Mouse (Mus musculus): Measurements from ENCODE around the gene Mfsd2b.

Gene Mfsd2b

GRCm38 (mm10) chr12:4872983-4873477 is 1.1 kb downstream of the Mfsd2b start:
- DNase-seq, result no peak

DNA sequence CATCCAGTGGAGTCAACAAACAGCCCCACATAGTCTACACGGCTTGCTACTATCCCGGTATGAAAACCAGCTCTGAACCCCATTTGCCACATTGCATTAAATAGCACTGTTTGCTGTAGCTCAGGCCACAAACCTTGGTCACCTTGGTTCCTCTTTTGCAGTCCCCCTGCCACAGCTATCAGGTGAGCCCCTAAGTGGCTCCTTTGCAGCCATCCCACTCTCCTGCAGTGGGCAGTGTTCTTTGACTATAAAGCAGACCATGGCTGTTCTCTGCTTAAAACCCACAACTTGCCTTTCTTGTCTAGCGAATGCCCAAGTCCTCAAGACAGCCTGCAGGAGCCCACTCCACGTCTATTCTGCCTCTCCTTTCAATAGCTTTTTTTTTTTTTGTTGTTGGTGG is 1.9 kb downstream of the Mfsd2b start:
- DNase-seq, result no peak

GRCm38 (mm10) chr12:4871260-4871659 is 2.9 kb downstream of the Mfsd2b start:
- no peak for DNase-seq

GRCm38 (mm10) chr12:4868924-4869323 is 5.2 kb downstream of the Mfsd2b start:
- no peak for DNase-seq

DNA sequence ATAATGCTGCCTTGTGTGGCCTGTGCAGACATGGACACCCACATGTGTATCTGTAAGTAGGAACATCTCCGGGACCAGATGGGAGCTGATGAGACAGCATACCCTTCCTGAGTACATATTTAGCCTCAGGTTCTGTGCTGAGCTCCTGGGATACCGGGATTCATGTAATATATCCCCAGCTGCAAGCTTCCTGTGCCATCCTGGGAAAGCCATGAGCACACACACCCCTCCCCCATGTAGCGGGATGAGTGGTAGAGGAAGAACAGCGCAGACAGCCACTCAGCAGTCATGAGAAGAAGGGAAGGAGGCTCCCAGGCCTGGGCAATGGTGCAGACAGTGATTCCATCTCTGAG is 9.8 kb downstream of the Mfsd2b start:
- no peak for DNase-seq

GRCm38 (mm10) chr12:4863654-4864337 is 10.4 kb downstream of the Mfsd2b start:
- peak; percentile 59 for DNase-seq

DNA sequence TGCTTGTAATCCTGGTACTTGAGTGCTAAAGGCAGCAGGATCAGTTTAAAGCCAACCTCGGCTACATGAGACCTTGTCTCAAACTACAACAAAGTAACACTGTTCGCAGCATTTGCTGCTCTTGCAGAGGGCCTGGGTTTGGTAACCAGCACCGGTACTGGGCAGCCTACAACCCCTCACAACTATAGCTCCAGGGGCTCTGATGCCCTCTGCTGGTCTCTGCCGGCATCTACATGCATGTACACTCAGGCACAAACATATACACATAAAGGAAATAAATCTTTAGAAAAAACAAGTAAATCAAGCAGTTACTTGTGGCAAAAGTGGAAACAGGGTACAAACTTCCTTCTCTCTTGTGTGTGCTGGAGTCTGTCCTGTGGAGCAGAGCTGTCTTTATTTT is 11.5 kb downstream of the Mfsd2b start:
- no peak for DNase-seq

DNA sequence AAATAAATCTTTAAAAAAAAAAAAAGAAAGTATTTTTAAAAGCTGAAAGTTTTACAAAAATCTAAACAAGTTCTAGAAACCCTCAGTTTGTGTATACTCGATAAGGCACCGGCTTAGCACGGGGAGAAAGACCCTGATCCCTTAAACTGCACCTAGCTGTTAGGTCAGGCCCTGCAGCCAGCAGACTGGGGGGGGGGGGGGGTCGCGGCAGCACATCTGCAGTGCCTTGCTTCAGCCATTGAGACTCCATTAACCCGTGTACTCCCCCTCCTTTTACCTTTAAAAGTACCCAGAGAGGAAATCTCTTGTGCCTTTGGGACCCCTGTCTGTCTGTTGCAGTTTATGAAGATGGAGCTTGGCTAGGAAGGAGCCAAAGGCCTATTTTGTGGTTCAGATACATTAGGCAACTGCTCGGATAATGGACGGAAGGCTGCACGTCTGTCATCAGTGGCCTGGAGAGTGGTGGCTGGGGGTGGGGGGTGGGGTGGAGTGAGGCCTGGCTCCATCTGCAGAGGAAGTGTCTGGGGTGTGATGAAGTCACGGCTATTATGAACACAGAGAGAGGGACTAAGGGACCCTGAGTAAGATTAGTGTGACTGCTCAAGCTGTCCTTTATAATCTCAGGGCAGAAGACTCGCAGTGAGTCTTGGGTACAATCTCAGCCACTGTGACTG is 14.8 kb downstream of the Mfsd2b start:
- no peak for DNase-seq

DNA sequence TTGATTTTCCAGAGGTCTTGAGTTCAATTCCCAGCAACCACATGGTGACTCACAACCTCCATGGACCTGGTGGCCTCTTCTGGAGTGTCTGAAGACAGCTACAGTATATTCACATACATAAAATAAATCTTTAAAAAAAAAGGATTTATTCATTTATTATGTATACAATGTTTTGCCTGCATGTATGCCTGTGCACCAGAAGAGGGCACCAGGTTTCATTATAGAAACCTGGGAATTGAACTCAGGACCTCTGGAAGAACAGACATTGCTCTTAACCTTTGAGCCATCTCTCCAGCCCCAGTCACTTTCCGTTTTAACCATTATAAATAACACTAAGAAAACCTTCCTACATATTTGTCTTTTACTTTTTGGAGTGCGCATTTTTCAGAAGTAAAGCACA is 17.3 kb downstream of the Mfsd2b start:
- no peak for DNase-seq

DNA sequence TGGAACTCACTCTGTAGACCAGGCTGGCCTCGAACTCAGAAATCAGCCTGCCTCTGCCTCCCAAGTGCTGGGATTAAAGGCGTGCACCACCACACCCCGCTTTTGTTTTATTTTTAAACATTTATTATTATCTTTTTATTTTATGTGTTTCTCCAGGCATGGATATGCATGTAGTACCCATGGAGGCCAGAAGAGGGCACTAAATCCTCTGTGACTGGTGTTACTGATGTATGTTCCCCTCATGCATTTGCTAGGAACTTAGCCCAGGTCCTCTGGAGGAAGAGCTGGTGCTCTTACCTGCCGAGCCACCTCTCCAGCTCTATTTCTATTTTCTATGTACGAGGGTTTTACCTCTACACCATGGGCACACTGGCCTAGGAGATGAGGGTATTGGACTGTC is 18.0 kb downstream of the Mfsd2b start:
- DNase-seq, result no peak

GRCm38 (mm10) chr12:4843741-4844140 is 30.4 kb downstream of the Mfsd2b start:
- peak; percentile 39 for DNase-seq

DNA sequence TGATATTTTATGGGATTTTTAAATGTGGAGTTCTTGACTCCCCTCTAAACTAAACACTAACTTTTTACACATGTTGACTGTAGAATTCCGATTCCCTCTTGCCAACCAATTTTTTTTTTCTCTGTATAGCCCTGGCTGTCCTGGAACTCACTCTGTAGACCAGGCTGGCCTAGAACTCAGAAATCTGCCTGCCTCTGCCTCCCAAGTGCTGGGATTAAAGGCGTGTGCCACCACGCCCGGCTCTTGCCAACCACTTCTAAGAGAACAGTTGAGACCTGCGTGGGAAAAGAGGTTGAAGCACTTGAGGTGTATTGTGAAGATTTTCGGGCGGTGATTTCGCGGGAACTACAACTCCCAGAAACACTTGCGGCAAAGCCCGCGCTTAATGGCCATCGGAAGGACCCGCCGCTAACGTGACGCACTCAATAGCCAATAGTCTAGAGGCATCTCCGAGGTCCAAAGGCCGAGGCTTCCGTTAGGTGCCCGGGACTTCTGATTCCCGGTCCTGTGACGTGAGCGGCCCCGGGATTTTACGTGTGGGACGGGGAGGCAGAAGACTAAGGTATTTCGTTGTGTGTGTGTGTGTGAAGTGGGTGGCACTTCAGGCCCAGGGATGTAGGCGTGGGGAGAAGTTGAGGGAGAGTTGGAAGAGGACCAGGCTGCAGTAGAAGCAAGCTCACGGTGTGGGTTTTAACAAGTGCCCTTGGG is 31.1 kb downstream of the Mfsd2b start, which contains the start of gene Wdcp:
Wdcp (plus strand) TSS at position 414 of the 708 bp plus-strand sequence.
- DNase-seq, result peak; percentile 95

DNA sequence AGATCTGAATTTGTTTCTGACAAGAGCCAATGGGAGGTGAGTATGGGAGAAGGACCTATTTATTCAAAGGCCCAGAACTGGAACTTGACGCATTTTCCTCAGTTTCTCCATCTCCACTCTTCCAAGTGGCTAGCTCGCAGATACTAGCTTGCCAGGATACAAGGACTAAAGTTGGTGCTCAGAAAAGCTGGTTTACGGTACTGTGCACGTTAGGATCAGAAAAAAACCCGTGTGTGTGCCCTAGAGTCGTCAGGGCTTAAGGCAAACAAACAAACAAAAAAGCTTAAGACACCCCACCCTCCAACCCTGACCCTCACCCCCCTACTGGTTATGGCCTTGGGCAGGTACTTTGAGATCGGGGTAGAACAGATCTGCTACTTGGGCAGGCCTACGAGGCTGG is 31.7 kb downstream of the Mfsd2b start:
- DNase-seq, result peak; percentile 51

GRCm38 (mm10) chr12:4841392-4841887 is 32.7 kb downstream of the Mfsd2b start, which contains the start of gene Fkbp1b:
Fkbp1b (minus strand) TSS chr12:4841591.
- DNase-seq, result peak; percentile 74

GRCm38 (mm10) chr12:4840741-4841140 is 33.4 kb downstream of the Mfsd2b start:
- peak; percentile 63 for DNase-seq

DNA sequence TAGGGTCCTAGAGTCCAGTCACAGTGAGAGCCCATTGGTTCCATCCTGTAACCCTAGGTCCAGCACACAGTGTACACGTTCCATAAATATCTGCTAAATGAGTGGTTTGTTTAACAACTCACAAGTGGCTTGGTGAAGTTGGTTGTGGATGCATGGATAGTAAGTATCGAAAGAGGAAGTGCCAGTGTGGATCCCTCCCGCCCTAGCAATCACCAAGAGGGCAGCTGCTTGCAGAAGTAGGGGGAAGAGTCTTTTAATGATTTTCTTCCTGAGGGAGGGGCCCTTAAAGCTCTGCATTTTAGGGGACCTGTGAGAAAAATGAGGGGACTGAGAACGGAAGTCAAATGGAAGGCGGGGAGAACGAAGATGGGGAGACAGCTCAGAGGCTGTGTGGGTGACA is 34.1 kb downstream of the Mfsd2b start:
- DNase-seq, result no peak

DNA sequence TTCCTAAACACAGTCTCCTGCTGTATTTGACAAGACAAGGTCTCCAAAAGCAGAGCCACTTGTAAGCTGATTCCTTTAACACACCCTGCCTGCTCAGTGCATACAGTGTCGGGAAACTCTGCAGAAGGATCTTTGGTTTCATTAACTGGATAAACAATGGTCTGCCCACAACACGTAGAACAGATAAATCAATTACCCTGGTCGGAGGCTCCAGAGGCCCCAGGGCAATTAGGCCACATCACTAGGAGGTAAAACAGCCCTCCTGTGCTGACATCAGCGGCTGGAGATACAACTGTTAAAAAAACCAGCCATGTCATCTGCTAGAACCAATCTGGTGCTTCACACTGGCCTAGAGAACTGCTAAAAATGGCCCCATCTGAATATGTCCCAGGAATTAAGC is 37.2 kb downstream of the Mfsd2b start:
- no peak for DNase-seq

DNA sequence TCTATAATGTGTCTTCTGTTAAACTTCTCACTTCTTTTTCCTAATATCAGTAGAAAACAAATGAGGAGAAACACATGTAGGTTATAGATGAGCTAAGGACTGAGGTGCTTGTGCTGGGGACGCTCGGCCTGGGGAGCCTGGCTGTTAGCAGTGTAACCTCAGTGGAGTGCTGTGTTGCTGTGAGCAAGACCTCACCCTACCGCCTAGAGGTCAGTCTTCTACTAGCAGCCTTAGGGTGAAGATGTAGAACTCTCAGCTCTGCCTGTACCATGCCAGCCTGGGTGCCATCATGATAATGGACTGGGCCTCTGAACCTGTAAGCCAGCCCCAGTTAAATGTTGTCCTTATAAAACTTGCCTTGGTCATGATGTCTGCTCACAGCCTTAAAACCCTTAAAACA is 46.9 kb downstream of the Mfsd2b start:
- DNase-seq, result no peak

DNA sequence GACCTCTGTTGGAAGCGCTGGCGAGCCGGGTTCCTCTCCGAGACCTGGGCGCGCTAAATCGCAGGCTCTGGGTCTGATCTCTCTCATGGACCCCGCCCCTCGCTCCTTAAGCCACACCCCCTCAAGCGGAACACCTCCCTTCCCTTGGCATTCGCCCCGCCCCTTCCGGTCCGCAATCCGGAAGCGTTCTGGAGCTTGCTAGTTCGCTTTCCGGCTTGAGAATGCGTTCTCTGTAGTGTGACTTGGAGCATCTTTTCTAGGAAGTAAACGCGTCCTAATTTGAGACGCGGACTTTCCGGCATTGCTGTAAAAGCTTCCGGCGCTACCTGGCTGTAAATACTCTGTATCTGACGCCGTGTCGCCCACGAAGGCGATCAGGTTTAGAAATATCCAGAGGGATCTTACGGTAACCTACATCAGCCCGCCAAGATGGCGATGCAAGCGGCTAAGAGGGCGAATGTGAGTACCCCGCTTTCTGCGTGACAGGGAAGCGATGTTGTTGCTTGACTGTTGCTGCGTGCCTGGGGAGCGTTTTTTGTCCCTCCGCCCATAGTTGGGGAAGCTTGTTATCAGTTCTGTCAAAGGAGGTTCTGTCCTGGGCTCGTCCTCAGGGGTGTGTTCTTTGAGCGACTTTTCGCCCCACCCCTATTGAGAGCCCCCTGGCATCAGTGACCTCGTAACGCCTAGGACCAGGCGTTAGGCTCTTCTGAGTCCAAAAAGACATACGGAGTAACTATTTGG is 56.6 kb downstream of the Mfsd2b start, which contains the start of gene Sf3b6:
Sf3b6 (plus strand) TSS at position 184 of the 741 bp plus-strand sequence.
- DNase-seq, result peak; percentile 98

- DNase-seq, result no peak
Observed at GRCm38 (mm10) chr12:4816680-4817360, 57.3 kb downstream of the Mfsd2b start.

DNA sequence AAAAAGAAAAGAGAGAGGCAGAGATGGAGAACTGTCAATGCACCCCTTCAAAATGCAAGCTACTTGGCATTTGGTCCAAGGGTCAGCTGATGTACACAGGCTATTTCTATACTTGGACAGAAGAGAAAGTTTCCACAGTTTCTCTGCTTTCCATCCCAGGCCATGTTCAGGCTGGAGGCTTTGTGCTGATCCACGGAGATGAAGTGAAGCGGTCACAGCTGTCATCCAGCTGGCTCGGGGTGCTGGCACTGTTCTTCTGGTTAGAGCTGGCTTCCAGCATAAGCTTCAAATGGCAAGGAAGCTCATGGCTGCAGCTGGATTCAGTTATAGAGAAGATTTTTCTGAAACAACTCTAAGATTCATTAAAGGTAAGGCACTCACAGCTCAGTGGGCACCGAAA is 60.5 kb downstream of the Mfsd2b start:
- DNase-seq, result no peak
